Mouse (Mus musculus) stomach, postnatal 0 days (tissue): Measurements from ENCODE around the gene Upk1a.

Experiments
- CTCF ChIP-seq: IDR thresholded peaks from 2 replicates; pipeline ENCODE4 v1.5.1; 2016; ENCODE audit warnings: antibody characterized with exemption, low read depth, mild to moderate bottlenecking, moderate library complexity
- EP300 ChIP-seq: optimal IDR thresholded peaks from 2 replicates; pipeline ENCODE3; 2016; ENCODE audit warnings: antibody characterized with exemption

DNA sequence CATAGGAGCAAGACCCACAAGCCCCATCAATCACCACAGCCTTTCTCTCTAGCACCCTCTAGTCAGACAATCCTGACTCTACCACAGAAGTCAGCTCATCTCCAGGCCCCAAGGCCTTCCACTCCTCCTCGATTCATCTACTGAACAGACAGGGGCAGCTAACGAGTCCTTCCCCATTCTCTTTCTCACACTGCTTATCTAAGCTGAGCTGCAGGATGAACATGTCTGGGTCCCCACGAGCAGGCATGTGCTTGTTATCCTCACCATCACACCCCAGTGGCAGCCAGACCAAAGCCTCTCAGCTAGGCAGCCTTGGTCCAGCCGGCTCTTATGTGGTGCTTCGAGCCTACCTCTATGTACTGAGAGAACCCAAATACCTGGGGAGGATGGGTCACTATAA, 40.3 kb downstream of the Upk1a start:
- TF ChIP-seq CTCF (no peak), EP300 (no peak)
